Comparison of ENCODE assay signal across 9 mouse cellular contexts in genomic region chr19:24606390-24606976, GRCm38 (mm10). TPM values are rescaled to one million over a fixed set of nuclear protein-coding genes. Genes with fewer than 3 reads are reported as not detected.
A peak's percentile ranks its signal among the peaks of the same experiment; 100 is the strongest.
DNase-seq lines count a peak whose midpoint lies in the region; TF ChIP-seq lines count a peak whose summit lies in the region.
"Had no signal": no experiment of that assay in that cellular context is flagged by ENCODE, and none has a peak within 500 bp of the region (broad histone marks: within the 10 kb centered on the region; RNA-seq: fewer than 3 reads in every experiment).

No protein-coding gene starts in this region.

- no peak for TF ChIP-seq POLR2A in embryonic fibroblast, embryonic 13.5 days (IDR thresholded peaks at IDR 0.05; ENCODE audit: low read depth, low read length)

- no peaks in the 10 kb centered on the region for H3K4me1 ChIP-seq in embryonic fibroblast, embryonic 13.5 days (ENCODE audit: control insufficient read depth, insufficient read depth, low read length)

- H3K27ac ChIP-seq in layer of hippocampus, adult 2 months, result no peak overlapping the region
- no peak overlapping the region for H3K27ac ChIP-seq in embryonic fibroblast, embryonic 13.5 days (ENCODE audit: insufficient read depth, low read length)
- H3K27ac ChIP-seq: macrophage had no signal

- peak; percentile 60 for DNase-seq in adrenal gland, postnatal 14 days
- no peak for DNase-seq in adrenal gland, adult 18-20 months (ENCODE audit: low spot score in 2 of 2)
- no peak for DNase-seq in layer of hippocampus, adult 2 months (ENCODE audit: low spot score in 2 of 2)
- no peak for DNase-seq in layer of hippocampus, adult 18-20 months (ENCODE audit: low spot score in 2 of 2)
- DNase-seq in spleen, adult 12 weeks (ENCODE audit: low spot score), result peak; percentile 17
- DNase-seq in cerebellum, adult 11-12 months, result no peak
- DNase-seq in adipocyte (ENCODE audit: low spot score), result no peak

- H3K4me3 ChIP-seq in layer of hippocampus, adult 2 months, result no peak overlapping the region
- H3K4me3 ChIP-seq in embryonic fibroblast, embryonic 13.5 days (ENCODE audit: insufficient read depth, low read length), result no peak overlapping the region

- peak; percentile 66 for TF ChIP-seq CTCF in layer of hippocampus, adult 2 months (conservative IDR thresholded peaks at IDR 0.05)
- TF ChIP-seq CTCF in embryonic fibroblast, embryonic 13.5 days (IDR thresholded peaks at IDR 0.05; ENCODE audit: borderline replicate concordance, insufficient read depth, low read length), result peak; percentile 25; the same call in 1 of the 2 replicates

RNA-seq across cellular contexts. Expression of gene Pip5k1b, which starts 50.8 kb away (rescaled TPM):
- total RNA-seq in adrenal gland, postnatal 14 days (2021), result 23.8 and 27.6 TPM in 2 replicates
- 10 to 100 TPM in 1 of 2 experiments, 1 to 10 TPM in 1; 7.5 to 14.4 TPM for total RNA-seq in adrenal gland, adult 18-20 months (2021)
- 10 to 100 TPM; 68.4 to 72.1 TPM for total RNA-seq in layer of hippocampus, adult 2 months (2021)
- 10 to 100 TPM; 70.0 to 70.8 TPM for total RNA-seq in layer of hippocampus, adult 18-20 months (2021)
- polyA plus RNA-seq in embryonic fibroblast, embryonic 13.5 days (2011; ENCODE audit: insufficient read length, low read depth, missing spikeins), result not detected in 2 replicates

Comparison
In these comparisons a context has a peak if more than half of its experiments do, and no peak if none do; other contexts are left out.
1. DNase-seq: peak in adrenal gland, postnatal 14 days (single experiment) and spleen, adult 12 weeks (single experiment); none in adrenal gland, adult 18-20 months (0 of 2), layer of hippocampus, adult 2 months (0 of 2), layer of hippocampus, adult 18-20 months (0 of 2), cerebellum, adult 11-12 months (single experiment) and adipocyte (single experiment).